Mouse (Mus musculus): Measurements from ENCODE around the gene Ubxn2a. TPM values are rescaled to one million over a fixed set of nuclear protein-coding genes. Genes with fewer than 3 reads are reported as not detected.

The Ubxn2a gene
- polyA plus RNA-seq, 1 experiment = 69.4 TPM

DNA sequence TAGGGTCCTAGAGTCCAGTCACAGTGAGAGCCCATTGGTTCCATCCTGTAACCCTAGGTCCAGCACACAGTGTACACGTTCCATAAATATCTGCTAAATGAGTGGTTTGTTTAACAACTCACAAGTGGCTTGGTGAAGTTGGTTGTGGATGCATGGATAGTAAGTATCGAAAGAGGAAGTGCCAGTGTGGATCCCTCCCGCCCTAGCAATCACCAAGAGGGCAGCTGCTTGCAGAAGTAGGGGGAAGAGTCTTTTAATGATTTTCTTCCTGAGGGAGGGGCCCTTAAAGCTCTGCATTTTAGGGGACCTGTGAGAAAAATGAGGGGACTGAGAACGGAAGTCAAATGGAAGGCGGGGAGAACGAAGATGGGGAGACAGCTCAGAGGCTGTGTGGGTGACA, 67.5 kb downstream of the Ubxn2a start:
- no peaks in the 10 kb centered on the region for H3K36me3 ChIP-seq (ENCODE audit: control insufficient read depth, insufficient read depth, low read length, poor library complexity, severe bottlenecking)
- no peak overlapping the region for H3K4me3 ChIP-seq (ENCODE audit: low read depth, low read length)
- H3K9ac ChIP-seq (ENCODE audit: low read depth, poor library complexity, severe bottlenecking) = no peak overlapping the region
- no peak overlapping the region for H3K27ac ChIP-seq (ENCODE audit: insufficient read depth, low read length)
- no peaks in the 10 kb centered on the region for H3K9me3 ChIP-seq (replicated peaks; ENCODE audit: control insufficient read depth, insufficient read depth, low read length, poor library complexity, severe bottlenecking)
- no peaks in the 10 kb centered on the region for H3K4me1 ChIP-seq (ENCODE audit: control insufficient read depth, insufficient read depth, low read length)
- no peaks in the 10 kb centered on the region for H3K27me3 ChIP-seq (ENCODE audit: control insufficient read depth, insufficient read depth, low read length, poor library complexity, severe bottlenecking)
- no peak for TF ChIP-seq EP300 (IDR thresholded peaks at IDR 0.05; ENCODE audit: insufficient read depth, low read depth, low read length)
- TF ChIP-seq CTCF (IDR thresholded peaks at IDR 0.05; ENCODE audit: low read depth, low read length) = no peak
- TF ChIP-seq POLR2A (IDR thresholded peaks at IDR 0.05; ENCODE audit: insufficient read depth, low read length) = no peak

- H3K36me3 ChIP-seq (ENCODE audit: control insufficient read depth, insufficient read depth, low read length, poor library complexity, severe bottlenecking) = no peaks in the 10 kb centered on the region
- TF ChIP-seq CTCF (IDR thresholded peaks at IDR 0.05; ENCODE audit: low read depth, low read length) (no peak), POLR2A (IDR thresholded peaks at IDR 0.05; ENCODE audit: insufficient read depth, low read length) (no peak), EP300 (IDR thresholded peaks at IDR 0.05; ENCODE audit: insufficient read depth, low read depth, low read length) (no peak)
These were observed 70.5 kb downstream of the Ubxn2a start for GRCm38 (mm10) chr12:4836959-4837358.

More at GRCm38 (mm10) chr12:4836959-4837358, 70.5 kb downstream of the Ubxn2a start:
- Histone ChIP-seq H3K27ac (ENCODE audit: insufficient read depth, low read length) (no peak overlapping the region), H3K4me1 (ENCODE audit: control insufficient read depth, insufficient read depth, low read length) (no peaks in the 10 kb centered on the region), H3K4me3 (ENCODE audit: low read depth, low read length) (no peak overlapping the region), H3K27me3 (ENCODE audit: control insufficient read depth, insufficient read depth, low read length, poor library complexity, severe bottlenecking) (no peaks in the 10 kb centered on the region), H3K9ac (ENCODE audit: low read depth, poor library complexity, severe bottlenecking) (no peak overlapping the region), H3K9me3 (replicated peaks; ENCODE audit: control insufficient read depth, insufficient read depth, low read length, poor library complexity, severe bottlenecking) (no peaks in the 10 kb centered on the region)

Other genes starting within 250 kb of the Ubxn2a start
- 1.3 TPM in 1 of 2 replicates, not detected in the other for gene Fam228a, start 169.3 kb downstream of the Ubxn2a start, polyA plus RNA-seq (2011; ENCODE audit: insufficient read depth, insufficient read length, low read depth, missing spikeins)
- gene Pfn4, start 138.7 kb downstream of the Ubxn2a start, polyA plus RNA-seq (2011; ENCODE audit: insufficient read depth, insufficient read length, low read depth, missing spikeins) = 0.44 and 1.2 TPM in 2 replicates
- gene Fam228b, start 138.4 kb downstream of the Ubxn2a start, polyA plus RNA-seq (2011; ENCODE audit: insufficient read depth, insufficient read length, low read depth, missing spikeins) = 4.7 and 6.9 TPM in 2 replicates
- 183 and 208 TPM in 2 replicates for gene Sf3b6, start 90.2 kb downstream of the Ubxn2a start, polyA plus RNA-seq (2011; ENCODE audit: insufficient read depth, insufficient read length, low read depth, missing spikeins)
- gene Fkbp1b, start 66.1 kb downstream of the Ubxn2a start, polyA plus RNA-seq (2011; ENCODE audit: insufficient read depth, insufficient read length, low read depth, missing spikeins) = 17.3 and 17.8 TPM in 2 replicates
- 25.4 and 26.9 TPM in 2 replicates for gene Wdcp, start 64.4 kb downstream of the Ubxn2a start, polyA plus RNA-seq (2011; ENCODE audit: insufficient read depth, insufficient read length, low read depth, missing spikeins)
- gene Mfsd2b, start 33.3 kb downstream of the Ubxn2a start, polyA plus RNA-seq (2011; ENCODE audit: insufficient read depth, insufficient read length, low read depth, missing spikeins) = 2.2 and 3.1 TPM in 2 replicates
- gene Atad2b, start 9.6 kb upstream of the Ubxn2a start, polyA plus RNA-seq (2011; ENCODE audit: insufficient read depth, insufficient read length, low read depth, missing spikeins) = 28.7 and 34.1 TPM in 2 replicates